Mouse (Mus musculus): Measurements from ENCODE around the gene Hk2. TPM values are rescaled to one million over a fixed set of nuclear protein-coding genes. Genes with fewer than 3 reads are reported as not detected.

Hk2 gene
- 10 to 100 TPM in 1 of 2 experiments, 1 to 10 TPM in 1; 9.3 to 11.2 TPM for total RNA-seq (2021)
- long read RNA-seq, experiment 1, partial matches to known transcripts, result 4 of 7 reads
- long read RNA-seq, experiment 1, other reads (novel, unspliced or antisense), result 3 of 7 reads
- long read RNA-seq, experiment 2, partial matches to known transcripts, result 5 of 6 reads
- long read RNA-seq, experiment 2, other reads (novel, unspliced or antisense), result 1 of 6 reads

- DNase-seq (ENCODE audit: low spot score in 2 of 2), result peak; percentile 71 to 83
Observed at GRCm38 (mm10) chr6:82774321-82774764, at the start of gene Hk2. Hk2 (minus strand) TSS chr6:82774454.

GRCm38 (mm10) chr6:82821758-82822253 lies 47.6 kb upstream of the Hk2 start:
- no peak for DNase-seq (ENCODE audit: low spot score in 2 of 2)

DNA sequence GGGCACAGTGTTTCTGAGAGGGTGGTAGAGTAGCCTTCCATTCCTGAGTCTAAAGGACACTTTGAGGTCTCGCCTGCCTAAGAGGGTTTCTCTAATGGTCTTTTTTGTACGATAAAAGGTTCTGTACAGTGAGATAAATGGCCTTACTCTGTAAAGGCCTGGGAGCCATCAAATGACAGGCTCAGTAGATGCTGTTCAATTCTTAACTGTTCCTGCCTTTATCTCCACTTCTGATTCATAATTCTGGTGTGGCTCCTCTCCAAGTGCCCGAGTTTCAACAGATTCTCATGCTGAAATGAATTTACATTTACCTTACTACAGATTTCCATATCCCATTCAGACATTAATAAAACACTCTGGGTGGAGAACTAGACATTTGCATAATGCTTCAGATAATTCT lies 46.5 kb upstream of the Hk2 start:
- no peak for DNase-seq (ENCODE audit: low spot score in 2 of 2)

DNA sequence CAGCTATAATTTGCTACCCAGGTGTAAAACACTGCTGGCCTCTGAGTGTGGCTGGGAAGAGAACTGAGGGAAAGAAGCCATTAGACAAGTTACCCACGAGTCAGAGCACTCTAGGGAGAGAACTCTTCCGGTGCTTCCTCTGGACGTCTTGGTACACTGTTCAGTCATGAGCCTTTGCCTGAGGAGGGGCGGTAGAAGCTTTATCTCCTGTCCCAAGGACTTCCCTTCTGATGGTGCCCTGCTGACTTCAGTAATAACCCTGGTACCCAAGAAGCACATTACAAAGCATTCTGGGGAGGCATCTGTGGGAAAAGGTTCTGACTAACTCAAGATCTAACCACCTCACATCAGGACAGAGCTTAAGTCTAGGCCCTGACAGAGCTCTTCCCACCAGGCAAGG lies 40.6 kb upstream of the Hk2 start:
- no peak for DNase-seq (ENCODE audit: low spot score in 2 of 2)

DNA sequence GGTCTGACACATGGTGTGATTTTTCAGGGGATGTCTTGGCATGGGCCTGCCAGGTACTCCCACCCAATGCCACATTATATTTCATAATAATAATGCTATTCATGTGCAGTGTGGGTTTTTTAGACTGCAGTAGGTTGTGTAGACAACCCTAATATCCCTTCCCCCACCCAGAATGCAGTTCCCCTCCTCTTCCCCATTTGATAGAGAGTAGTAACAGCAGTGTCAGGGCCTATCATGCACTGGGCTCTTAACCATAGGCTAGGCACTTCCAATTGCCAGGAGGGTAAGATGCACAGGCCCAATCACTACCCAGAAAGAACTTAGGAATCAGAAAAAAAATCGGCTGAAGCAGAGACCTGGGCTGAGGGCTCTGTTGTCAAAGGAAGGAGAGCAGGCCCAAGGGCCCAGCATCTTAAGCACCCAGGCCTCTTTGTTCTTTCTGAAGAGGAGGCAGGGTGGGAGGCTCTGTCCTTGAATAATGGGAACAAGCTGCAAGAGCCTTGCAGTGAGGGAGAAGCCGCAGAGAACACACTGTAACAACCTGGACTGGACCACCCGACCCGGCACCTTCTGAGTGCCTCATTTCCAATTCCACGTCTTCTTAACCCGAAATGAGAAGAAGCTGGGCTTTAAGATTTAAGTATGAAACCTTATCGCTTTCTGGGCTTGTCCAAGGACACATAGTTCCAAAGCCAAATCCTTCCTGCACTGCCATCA lies 33.9 kb upstream of the Hk2 start:
- no peak for DNase-seq (ENCODE audit: low spot score in 2 of 2)

GRCm38 (mm10) chr6:82806971-82807370 lies 32.7 kb upstream of the Hk2 start:
- no peak for DNase-seq (ENCODE audit: low spot score in 2 of 2)

- no peak for DNase-seq (ENCODE audit: low spot score in 2 of 2)
Observed at GRCm38 (mm10) chr6:82806503-82806902, 32.2 kb upstream of the Hk2 start.

GRCm38 (mm10) chr6:82805894-82806293 lies 31.6 kb upstream of the Hk2 start:
- DNase-seq (ENCODE audit: low spot score in 2 of 2), result no peak

- no peak for DNase-seq (ENCODE audit: low spot score in 2 of 2)
Observed at GRCm38 (mm10) chr6:82804984-82805383, 30.7 kb upstream of the Hk2 start.

DNA sequence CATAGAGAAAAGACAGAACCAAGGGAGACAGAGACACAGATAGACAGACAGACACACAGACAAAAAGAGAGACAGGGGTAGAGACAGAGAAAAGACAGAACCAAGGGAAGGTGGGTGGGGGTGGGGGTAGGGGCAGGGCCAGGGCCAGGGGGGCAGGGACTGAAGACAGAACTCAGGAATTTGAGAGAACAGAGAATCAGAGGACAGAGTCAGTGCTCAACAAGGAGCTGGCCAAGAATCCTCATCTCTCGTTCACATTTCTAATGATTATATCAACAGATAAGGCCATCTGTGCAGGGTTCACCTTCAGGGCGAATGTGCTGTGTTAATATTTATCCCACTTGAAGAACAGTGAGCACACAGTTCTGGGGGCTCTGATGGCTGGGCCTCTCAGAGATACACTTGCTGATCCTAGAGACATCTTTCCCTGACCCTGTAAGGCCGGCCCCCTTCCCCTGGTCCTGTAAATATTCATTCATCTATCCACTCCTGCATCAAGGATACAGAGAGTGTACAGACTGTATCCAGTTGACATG lies 24.0 kb upstream of the Hk2 start:
- no peak for DNase-seq (ENCODE audit: low spot score in 2 of 2)

- DNase-seq (ENCODE audit: low spot score in 2 of 2), result peak in 1 of 2 experiments; percentile 17
Observed at GRCm38 (mm10) chr6:82797300-82797839, 23.1 kb upstream of the Hk2 start.

- no peak for DNase-seq (ENCODE audit: low spot score in 2 of 2)
Observed at GRCm38 (mm10) chr6:82790864-82791263, 16.6 kb upstream of the Hk2 start.

- DNase-seq (ENCODE audit: low spot score in 2 of 2), result no peak
Observed at GRCm38 (mm10) chr6:82783906-82784305, 9.7 kb upstream of the Hk2 start.

GRCm38 (mm10) chr6:82780802-82781393 lies 6.6 kb upstream of the Hk2 start:
- no peak for DNase-seq (ENCODE audit: low spot score in 2 of 2)

DNA sequence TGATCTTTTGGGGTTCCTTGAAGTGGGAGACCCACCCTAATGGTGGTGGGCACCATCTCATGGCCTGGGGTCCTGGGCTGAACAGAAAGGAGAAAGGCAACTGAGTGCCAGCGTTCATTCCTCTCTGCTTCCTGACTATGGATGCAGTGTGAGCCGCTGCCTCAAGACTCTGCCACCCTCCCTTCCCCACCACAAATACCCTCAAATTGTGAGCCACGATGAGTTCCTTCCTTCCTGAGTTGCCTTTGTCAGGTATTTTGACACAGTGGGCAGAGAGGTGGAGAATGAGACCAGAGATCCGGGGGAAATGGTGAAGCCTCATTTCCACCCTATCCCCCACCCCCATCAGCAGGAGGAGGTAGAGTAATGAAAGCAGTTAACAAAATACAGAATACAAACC lies 6.1 kb upstream of the Hk2 start:
- no peak for DNase-seq (ENCODE audit: low spot score in 2 of 2)

- no peak for DNase-seq (ENCODE audit: low spot score in 2 of 2)
Observed at GRCm38 (mm10) chr6:82777124-82777654, 2.9 kb upstream of the Hk2 start.

GRCm38 (mm10) chr6:82775386-82775785 lies 1.1 kb upstream of the Hk2 start:
- no peak for DNase-seq (ENCODE audit: low spot score in 2 of 2)

GRCm38 (mm10) chr6:82773261-82774131 lies 758 bp downstream of the Hk2 start:
- DNase-seq (ENCODE audit: low spot score in 2 of 2), result no peak

DNA sequence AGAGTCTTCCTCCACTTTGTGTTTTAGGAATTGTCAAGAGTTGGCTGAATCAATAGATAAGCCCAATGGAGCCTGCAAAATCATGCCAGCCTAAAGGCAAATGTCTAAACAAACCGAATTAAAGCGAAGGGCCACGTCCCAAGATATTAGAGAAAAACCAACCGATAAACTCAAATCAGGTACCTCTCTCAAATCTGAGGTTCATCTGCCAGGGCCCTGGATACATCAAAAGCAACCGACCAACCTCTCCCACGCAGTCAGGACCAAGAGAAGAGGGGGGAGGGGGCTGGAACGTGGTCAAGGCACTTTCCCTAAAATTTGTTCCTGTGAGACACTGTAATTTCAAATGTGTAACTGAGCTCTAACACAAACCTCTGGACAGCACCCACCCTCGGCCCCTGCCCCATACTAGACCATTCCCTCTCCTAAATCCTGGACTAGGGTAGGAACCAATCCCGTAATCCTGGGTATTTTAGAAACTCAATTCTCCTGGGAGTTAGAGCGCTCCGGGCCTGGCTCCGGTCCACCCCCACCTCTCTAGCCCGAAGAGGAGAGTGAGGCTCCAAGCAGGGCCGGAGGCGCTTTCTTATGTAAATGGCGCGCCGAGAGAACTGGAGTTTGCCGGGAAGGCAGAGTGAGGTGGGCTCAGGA lies 1.7 kb downstream of the Hk2 start:
- no peak for DNase-seq (ENCODE audit: low spot score in 2 of 2)

GRCm38 (mm10) chr6:82771981-82772409 lies 2.3 kb downstream of the Hk2 start:
- no peak for DNase-seq (ENCODE audit: low spot score in 2 of 2)
